In the genomic region with DNA sequence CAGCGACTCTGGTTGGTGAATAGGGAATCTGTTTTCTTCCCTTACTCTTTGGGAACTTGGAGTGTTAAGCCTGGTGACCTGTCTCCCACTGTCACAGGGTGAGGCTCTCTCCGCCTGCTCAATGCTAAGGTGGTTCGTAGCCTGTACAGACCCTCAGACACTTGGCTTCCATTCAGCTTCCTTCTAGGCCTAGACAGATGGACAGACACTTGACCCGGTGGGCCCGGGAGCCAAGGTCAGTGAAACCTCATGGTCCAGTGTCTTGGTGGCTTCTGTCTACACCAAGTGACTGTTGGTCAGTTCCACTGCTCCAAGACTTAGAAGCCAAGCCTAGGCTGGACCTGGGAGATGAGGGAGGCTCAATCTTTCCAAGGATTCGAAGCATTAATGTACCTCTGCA, we compare ENCODE assay signal across 11 mouse cellular contexts. TPM values are rescaled to one million over a fixed set of nuclear protein-coding genes. Genes with fewer than 3 reads are reported as not detected.
DNase-seq lines count a peak whose midpoint lies in the region; ATAC-seq and TF ChIP-seq lines count a peak whose summit lies in the region.
"Had no signal": no experiment of that assay in that cellular context is flagged by ENCODE, and none has a peak within 500 bp of the region (broad histone marks: within the 10 kb centered on the region; RNA-seq: fewer than 3 reads in every experiment).

No protein-coding gene starts in this region.

- 80% methylated on average over 6 of the region's 6 CpGs for WGBS in bone marrow, adult 2 months
- 78% methylated on average over 6 of the region's 6 CpGs for WGBS in liver, embryonic 16.5 days (ENCODE audit: insufficient replicate concordance)

- DNase-seq in gastrocnemius, adult 18-20 months (ENCODE audit: low spot score): peak; percentile 49
- DNase-seq in gastrocnemius, postnatal 4 days (ENCODE audit: low spot score in 2 of 2): no peak
- DNase-seq in left cerebral cortex, adult 2 months (ENCODE audit: extremely low spot score in 1 of 2, low spot score in 2 of 2): no peak
- no peak for DNase-seq in left cerebral cortex, postnatal 25 days (ENCODE audit: low spot score in 2 of 2)
- no peak for DNase-seq in embryo, embryonic 10 days (ENCODE audit: low spot score)
- no peak for DNase-seq in embryo, embryonic 9.5 days (ENCODE audit: extremely low spot score)

- TF ChIP-seq POLR2A in bone marrow, adult 2 months (IDR thresholded peaks at IDR 0.05; ENCODE audit: borderline replicate concordance, control insufficient read depth, low read depth, low read length): no peak

- no peaks in the 10 kb centered on the region for H3K36me3 ChIP-seq in liver, embryonic 16.5 days (ENCODE audit: control insufficient read depth, insufficient read depth)
- H3K36me3 ChIP-seq: hindbrain, embryonic 13.5 days; midbrain, embryonic 10.5 days had no signal

- peak overlapping the region; percentile 88; the same call in 1 of the 2 replicates for H3K27ac ChIP-seq in left cerebral cortex, adult 2 months
- H3K27ac ChIP-seq in bone marrow, adult 2 months (ENCODE audit: control insufficient read depth, insufficient read depth, low read depth, low read length, poor library complexity): no peak overlapping the region
- no peak overlapping the region for H3K27ac ChIP-seq in liver, embryonic 16.5 days (ENCODE audit: low read length)
- H3K27ac ChIP-seq: hindbrain, embryonic 13.5 days; midbrain, embryonic 10.5 days had no signal

- intact Hi-C loops in left cerebral cortex, adult 2 months (cut with DNase I): no loop called here
- intact Hi-C loops in left cerebral cortex, postnatal 25 days (cut with DNase I): loop anchor here (2.0 kb wide), 1 partner anchor 91 kb away; no protein-coding TSS in a partner anchor

- H3K4me2 ChIP-seq in liver, embryonic 16.5 days (ENCODE audit: low read depth, low read length): peak overlapping the region; percentile 43

- no peak for ATAC-seq in liver, embryonic 16.5 days (ENCODE audit: low read depth)
- ATAC-seq: forebrain, embryonic 14.5 days had no signal

- H3K4me3 ChIP-seq in left cerebral cortex, adult 2 months: peak overlapping the region; percentile 9
- H3K4me3 ChIP-seq in bone marrow, adult 2 months (replicated peaks; ENCODE audit: control insufficient read depth, low read depth, low read length): peak overlapping the region; percentile 79
- H3K4me3 ChIP-seq in liver, embryonic 16.5 days (ENCODE audit: low read depth, low read length): peak overlapping the region; percentile 72

- peaks cover 29% of the 10 kb centered on the region for H3K27me3 ChIP-seq in liver, embryonic 16.5 days (ENCODE audit: control insufficient read depth, insufficient read depth, low read depth, low read length)

- TF ChIP-seq CTCF in left cerebral cortex, adult 2 months (IDR thresholded peaks at IDR 0.05): no peak
- TF ChIP-seq CTCF in bone marrow, adult 2 months (IDR thresholded peaks at IDR 0.05; ENCODE audit: control insufficient read depth, insufficient read depth, low read length): no peak

- no peaks in the 10 kb centered on the region for H3K4me1 ChIP-seq in bone marrow, adult 2 months (ENCODE audit: control insufficient read depth, insufficient read depth, low read length)
- H3K4me1 ChIP-seq in liver, embryonic 16.5 days (ENCODE audit: control insufficient read depth, low read depth, low read length): peaks cover 23% of the 10 kb centered on the region

- no peaks in the 10 kb centered on the region for H3K9me3 ChIP-seq in liver, embryonic 16.5 days (replicated peaks; ENCODE audit: control insufficient read depth, low read length)

- H3K9ac ChIP-seq in liver, embryonic 16.5 days (ENCODE audit: low read depth, low read length): peak overlapping the region; percentile 47; the same call in 1 of the 2 replicates
- H3K9ac ChIP-seq: hindbrain, embryonic 13.5 days had no signal

RNA-seq across cellular contexts. Expression of a gene that starts 1.8 kb away (rescaled TPM):
- total RNA-seq in gastrocnemius, adult 18-20 months (2021): 10 to 100 TPM; 10.4 to 15.0 TPM
- 10 to 100 TPM; 27.4 to 28.0 TPM for total RNA-seq in gastrocnemius, postnatal 4 days (2021)
- total RNA-seq in left cerebral cortex, adult 2 months (2021): 10 to 100 TPM; 42.3 to 43.0 TPM
- total RNA-seq in left cerebral cortex, postnatal 25 days (2021): 10 to 100 TPM; 49.7 to 54.0 TPM
- polyA plus RNA-seq in bone marrow, adult 2 months (2011; ENCODE audit: insufficient read depth, insufficient read length, low replicate concordance, missing spikeins): 20.8 and 36.2 TPM in 2 replicates
- 13.7 and 14.0 TPM in 2 replicates for polyA plus RNA-seq in liver, embryonic 16.5 days (2015; fragmentation: Nextera tagmentation; extraction: Ambion mirVana)

RNA-seq across cellular contexts. Expression of a gene that starts 2.7 kb away (rescaled TPM):
- total RNA-seq in gastrocnemius, adult 18-20 months (2021): 100 to 1,000 TPM in 1 of 2 experiments, 10 to 100 TPM in 1; 95.1 to 169 TPM
- 10 to 100 TPM; 25.7 to 35.7 TPM for total RNA-seq in gastrocnemius, postnatal 4 days (2021)
- 10 to 100 TPM; 15.1 to 19.2 TPM for total RNA-seq in left cerebral cortex, adult 2 months (2021)
- total RNA-seq in left cerebral cortex, postnatal 25 days (2021): 10 to 100 TPM; 12.1 to 12.7 TPM
- 13.0 and 19.5 TPM in 2 replicates for polyA plus RNA-seq in bone marrow, adult 2 months (2011; ENCODE audit: insufficient read depth, insufficient read length, low replicate concordance, missing spikeins)
- 0.46 and 0.61 TPM in 2 replicates for polyA plus RNA-seq in liver, embryonic 16.5 days (2015; fragmentation: Nextera tagmentation; extraction: Ambion mirVana)

RNA-seq across cellular contexts. Expression of a gene that starts 30.1 kb away (rescaled TPM):
- total RNA-seq in gastrocnemius, adult 18-20 months (2021): 1 to 10 TPM; 8.0 to 9.4 TPM
- 10 to 100 TPM; 20.3 to 22.9 TPM for total RNA-seq in gastrocnemius, postnatal 4 days (2021)
- 10 to 100 TPM; 29.1 to 38.0 TPM for total RNA-seq in left cerebral cortex, adult 2 months (2021)
- total RNA-seq in left cerebral cortex, postnatal 25 days (2021): 10 to 100 TPM; 43.9 to 47.8 TPM
- not detected in 2 replicates for polyA plus RNA-seq in bone marrow, adult 2 months (2011; ENCODE audit: insufficient read depth, insufficient read length, low replicate concordance, missing spikeins)
- polyA plus RNA-seq in liver, embryonic 16.5 days (2015; fragmentation: Nextera tagmentation; extraction: Ambion mirVana): not detected in 2 replicates

RNA-seq across cellular contexts. Expression of a gene that starts 59.5 kb away (rescaled TPM):
- 100 to 1,000 TPM; 175 to 191 TPM for total RNA-seq in gastrocnemius, adult 18-20 months (2021)
- 100 to 1,000 TPM; 183 to 193 TPM for total RNA-seq in gastrocnemius, postnatal 4 days (2021)
- 100 to 1,000 TPM; 244 to 274 TPM for total RNA-seq in left cerebral cortex, adult 2 months (2021)
- total RNA-seq in left cerebral cortex, postnatal 25 days (2021): 100 to 1,000 TPM; 254 to 264 TPM
- 73.5 and 124 TPM in 2 replicates for polyA plus RNA-seq in bone marrow, adult 2 months (2011; ENCODE audit: insufficient read depth, insufficient read length, low replicate concordance, missing spikeins)
- polyA plus RNA-seq in liver, embryonic 16.5 days (2015; fragmentation: Nextera tagmentation; extraction: Ambion mirVana): 168 and 175 TPM in 2 replicates

Comparison
In these comparisons a context has a peak if more than half of its experiments do, and no peak if none do; other contexts are left out.
1. H3K4me3 ChIP-seq: peak in every context shown above with its lines; median percentile 79 in bone marrow, adult 2 months; 72 in liver, embryonic 16.5 days; 9 in left cerebral cortex, adult 2 months.